Mouse (Mus musculus): ENCODE results near the gene Gm13889. TPM values are rescaled to one million over a fixed set of nuclear protein-coding genes. Genes with fewer than 3 reads are reported as not detected.

Gene Gm13889
- polyA plus RNA-seq, 1 experiment from 2014 or later = 16.4 TPM

- Histone ChIP-seq H3K4me3 (replicated peaks) (no peak overlapping the region), H3K27ac (no peak overlapping the region), H3K9me3 (no peaks in the 10 kb centered on the region), H3K4me2 (replicated peaks) (no peak overlapping the region), H3K27me3 (replicated peaks) (no peaks in the 10 kb centered on the region), H3K9ac (no peak overlapping the region), H3K36me3 (no peaks in the 10 kb centered on the region), H3K4me1 (replicated peaks) (no peaks in the 10 kb centered on the region)
- no peak for ATAC-seq
- 85% methylated on average over 10 of the region's 10 CpGs for WGBS
These were observed 45.1 kb downstream of the Gm13889 start for GRCm38 (mm10) chr2:93911942-93912341.

GRCm38 (mm10) chr2:93909716-93910115, 47.3 kb downstream of the Gm13889 start:
- H3K9me3 ChIP-seq = no peaks in the 10 kb centered on the region
- H3K36me3 ChIP-seq = no peaks in the 10 kb centered on the region
- no peak for ATAC-seq
- no peak overlapping the region for H3K4me3 ChIP-seq (replicated peaks)
- H3K9ac ChIP-seq = no peak overlapping the region
- H3K4me1 ChIP-seq (replicated peaks) = no peaks in the 10 kb centered on the region
- no peak overlapping the region for H3K27ac ChIP-seq
- WGBS = 75% methylated on average over 5 of the region's 5 CpGs
- no peaks in the 10 kb centered on the region for H3K27me3 ChIP-seq (replicated peaks)
- no peak overlapping the region for H3K4me2 ChIP-seq (replicated peaks)

- Histone ChIP-seq H3K4me1 (replicated peaks) (no peaks in the 10 kb centered on the region), H3K36me3 (no peaks in the 10 kb centered on the region), H3K9me3 (no peaks in the 10 kb centered on the region), H3K9ac (no peak overlapping the region), H3K27me3 (replicated peaks) (no peaks in the 10 kb centered on the region), H3K4me3 (replicated peaks) (no peak overlapping the region), H3K27ac (no peak overlapping the region), H3K4me2 (replicated peaks) (no peak overlapping the region)
- ATAC-seq = no peak
- 58% methylated on average over 9 of the region's 9 CpGs for WGBS
These were observed 49.3 kb downstream of the Gm13889 start for GRCm38 (mm10) chr2:93907519-93908294.

- no peak overlapping the region for H3K4me3 ChIP-seq (replicated peaks)
- H3K4me1 ChIP-seq (replicated peaks) = no peaks in the 10 kb centered on the region
- no peak overlapping the region for H3K4me2 ChIP-seq (replicated peaks)
- no peak for ATAC-seq
- no peaks in the 10 kb centered on the region for H3K36me3 ChIP-seq
- 48% methylated on average over 4 of the region's 4 CpGs for WGBS
- H3K27ac ChIP-seq = no peak overlapping the region
- no peaks in the 10 kb centered on the region for H3K27me3 ChIP-seq (replicated peaks)
- no peak overlapping the region for H3K9ac ChIP-seq
- no peaks in the 10 kb centered on the region for H3K9me3 ChIP-seq
These were observed 50.7 kb downstream of the Gm13889 start for GRCm38 (mm10) chr2:93906316-93906715.

Other genes with a start within 250 kb of the Gm13889 start
- gene Ext2, start 134.6 kb downstream of the Gm13889 start, polyA plus RNA-seq (2015; fragmentation: Nextera tagmentation; extraction: Ambion mirVana) = 92.9 and 93.6 TPM in 2 replicates
- gene Accs, start 107.3 kb downstream of the Gm13889 start, polyA plus RNA-seq (2015; fragmentation: Nextera tagmentation; extraction: Ambion mirVana) = 5.4 and 6.8 TPM in 2 replicates
- gene Accsl, start 88.0 kb downstream of the Gm13889 start, polyA plus RNA-seq (2015; fragmentation: Nextera tagmentation; extraction: Ambion mirVana) = not detected in 2 replicates
- not detected in 2 replicates for gene Gm27027, start 39.2 kb upstream of the Gm13889 start, polyA plus RNA-seq (2015; fragmentation: Nextera tagmentation; extraction: Ambion mirVana)
- 63.6 and 72.2 TPM in 2 replicates for gene Alkbh3, start 53.6 kb upstream of the Gm13889 start, polyA plus RNA-seq (2015; fragmentation: Nextera tagmentation; extraction: Ambion mirVana)
- 157 and 159 TPM in 2 replicates for gene Hsd17b12, start 200.8 kb upstream of the Gm13889 start, polyA plus RNA-seq (2015; fragmentation: Nextera tagmentation; extraction: Ambion mirVana)